Mouse (Mus musculus) MEL (cell line): ENCODE results near the gene Sipa1l3. TPM values are rescaled to one million over a fixed set of nuclear protein-coding genes. Genes with fewer than 3 reads are reported as not detected.

Experiments used
- DNase-seq: peaks from one replicate; pipeline ENCODE4 v3.0.0; 2011; ENCODE audit warnings: low read depth, low spot score
- H3K27ac ChIP-seq: 2 replicates; pipeline ENCODE4 v1.5.1; 2012; ENCODE audit warnings: low read depth, mild to moderate bottlenecking, control low read depth, low read length, moderate library complexity; ENCODE audit not compliant: control insufficient read depth
- H3K27me3 ChIP-seq, 2 experiments: fragments of 150-350 bp in 1 of 2; sonication (generic) in 1 of 2; 2 replicates each; pipeline ENCODE4 v1.6.1; 2012; ENCODE audit warnings: low read length in 2 of 2, mild to moderate bottlenecking in 2 of 2, improper control_type of control experiment in 1 of 2, moderate library complexity in 1 of 2; ENCODE audit not compliant: insufficient read depth in 2 of 2, control insufficient read depth in 1 of 2
- H3K36me3 ChIP-seq, 2 experiments: 2 replicates each; pipeline ENCODE4 v1.6.1; 2012 to 2014; ENCODE audit warnings: low read length in 2 of 2, improper control_type of control experiment in 1 of 2, inconsistent platforms in 1 of 2, mild to moderate bottlenecking in 1 of 2; ENCODE audit not compliant: insufficient read depth in 2 of 2, control insufficient read depth in 1 of 2
- H3K4me1 ChIP-seq, 2 experiments: fragments of 150-350 bp in 1 of 2; sonication (generic) in 1 of 2; 2 replicates each; pipeline ENCODE4 v1.6.1; 2012; ENCODE audit warnings: low read length in 2 of 2, improper control_type of control experiment in 1 of 2, mild to moderate bottlenecking in 1 of 2; ENCODE audit not compliant: insufficient read depth in 2 of 2, control insufficient read depth in 1 of 2
- H3K4me3 ChIP-seq, 2 experiments: fragments of 150-350 bp in 1 of 2; sonication (generic) in 1 of 2; 2 replicates each; pipeline ENCODE4 v1.5.1; 2012; ENCODE audit warnings: low read depth in 2 of 2, low read length in 2 of 2, mild to moderate bottlenecking in 2 of 2, moderate library complexity in 2 of 2, control low read depth in 1 of 2, improper control_type of control experiment in 1 of 2; ENCODE audit not compliant: control insufficient read depth in 1 of 2, insufficient read depth in 1 of 2
- H3K79me2 ChIP-seq: 2 replicates; pipeline ENCODE4 v1.6.1; 2012; ENCODE audit warnings: mild to moderate bottlenecking, low read length, moderate library complexity; ENCODE audit not compliant: control insufficient read depth, poor library complexity, insufficient read depth
- H3K9ac ChIP-seq: 2 replicates; pipeline ENCODE4 v1.6.1; 2012; ENCODE audit warnings: low read depth, mild to moderate bottlenecking, control low read depth, low read length, moderate library complexity; ENCODE audit not compliant: control insufficient read depth, poor library complexity, severe bottlenecking
- H3K9me3 ChIP-seq: fragments of 150-350 bp; sonication (generic); replicated peaks from 2 replicates; pipeline ENCODE4 v1.6.1; 2012; ENCODE audit warnings: mild to moderate bottlenecking, low read length, improper control_type of control experiment, moderate library complexity; ENCODE audit not compliant: insufficient read depth
- ETS1 ChIP-seq: IDR thresholded peaks from 2 replicates; pipeline ENCODE4 v1.6.1; 2012; ENCODE audit warnings: low read depth, mild to moderate bottlenecking, inconsistent platforms, low read length, improper control_type of control experiment, moderate library complexity
- JUND ChIP-seq: IDR thresholded peaks from 2 replicates; pipeline ENCODE4 v1.6.1; 2011; ENCODE audit warnings: low read depth, mild to moderate bottlenecking, improper control_type of control experiment, low read length
- MAFK ChIP-seq: IDR thresholded peaks from 2 replicates; pipeline ENCODE4 v1.6.1; 2011; ENCODE audit warnings: low read depth, mild to moderate bottlenecking, low read length, improper control_type of control experiment, borderline replicate concordance
- MAX ChIP-seq: IDR thresholded peaks from 2 replicates; pipeline ENCODE4 v1.6.1; 2011; ENCODE audit warnings: low read length, improper control_type of control experiment
- MAZ ChIP-seq: IDR thresholded peaks from 2 replicates; pipeline ENCODE4 v1.6.1; 2012; ENCODE audit warnings: low read depth, mild to moderate bottlenecking, inconsistent platforms, low read length, improper control_type of control experiment
- MYC ChIP-seq: IDR thresholded peaks from 2 replicates; pipeline ENCODE4 v1.6.1; 2011; ENCODE audit warnings: low read depth, mild to moderate bottlenecking, low read length, improper control_type of control experiment, moderate library complexity
- NELFE ChIP-seq: IDR thresholded peaks from 2 replicates; pipeline ENCODE4 v1.6.1; 2011; ENCODE audit warnings: low read depth, low read length, improper control_type of control experiment
- NRF1 ChIP-seq: IDR thresholded peaks from 2 replicates; pipeline ENCODE4 v1.6.1; 2014; ENCODE audit warnings: low read depth, mild to moderate bottlenecking, inconsistent platforms, low read length, improper control_type of control experiment, moderate library complexity; ENCODE audit not compliant: poor library complexity, insufficient read depth, severe bottlenecking
- POLR2AphosphoS2 ChIP-seq: IDR thresholded peaks from 2 replicates; pipeline ENCODE4 v1.6.1; 2011; ENCODE audit warnings: low read length, improper control_type of control experiment
- POLR2AphosphoS5 ChIP-seq: IDR thresholded peaks from 2 replicates; pipeline ENCODE4 v1.6.1; 2012; ENCODE audit warnings: low read depth, borderline replicate concordance, mild to moderate bottlenecking, inconsistent platforms, low read length, moderate library complexity, mixed read lengths
- RCOR1 ChIP-seq: IDR thresholded peaks from 2 replicates; pipeline ENCODE4 v1.6.1; 2012; ENCODE audit warnings: low read depth, mild to moderate bottlenecking, inconsistent platforms, low read length, improper control_type of control experiment
- SMC3 ChIP-seq: IDR thresholded peaks from 2 replicates; pipeline ENCODE4 v1.6.1; 2011; ENCODE audit warnings: low read depth, low read length, improper control_type of control experiment
- TBP ChIP-seq: IDR thresholded peaks from 2 replicates; pipeline ENCODE4 v1.8.0; 2011; ENCODE audit warnings: low read depth, low read length, improper control_type of control experiment
- TCF12 ChIP-seq: IDR thresholded peaks from 2 replicates; pipeline ENCODE4 v1.6.1; 2014; ENCODE audit warnings: low read depth, mild to moderate bottlenecking, inconsistent platforms, low read length, improper control_type of control experiment, moderate library complexity
- UBTF ChIP-seq: IDR thresholded peaks from 2 replicates; pipeline ENCODE4 v1.6.1; 2012; ENCODE audit warnings: low read depth, mild to moderate bottlenecking, inconsistent platforms, low read length, improper control_type of control experiment, moderate library complexity, borderline replicate concordance; ENCODE audit not compliant: insufficient read depth
- USF1 ChIP-seq: IDR thresholded peaks from 2 replicates; pipeline ENCODE4 v1.6.1; 2014; ENCODE audit warnings: low read depth, mild to moderate bottlenecking, inconsistent platforms, low read length, improper control_type of control experiment, moderate library complexity
- USF2 ChIP-seq, 2 experiments: IDR thresholded peaks; 2 replicates each; pipeline ENCODE4 v1.6.1; 2011 to 2012; ENCODE audit warnings: improper control_type of control experiment in 2 of 2, low read length in 2 of 2, borderline replicate concordance in 1 of 2, inconsistent platforms in 1 of 2, low read depth in 1 of 2, mild to moderate bottlenecking in 1 of 2; ENCODE audit not compliant: insufficient read depth in 1 of 2
- ZKSCAN1 ChIP-seq: IDR thresholded peaks from 2 replicates; pipeline ENCODE4 v1.6.1; 2012; ENCODE audit warnings: low read depth, mild to moderate bottlenecking, inconsistent platforms, low read length, improper control_type of control experiment, moderate library complexity
- polyA plus RNA-seq, 2 experiments: library from polyadenylated mRNA; stranded (reverse) in 1 of 2; unstranded in 1 of 2; fragments of >175 nt in 1 of 2; fragments of >200 nt in 1 of 2; gene quantifications; 2 replicates each; pipeline versions ENCODE4 v1.2.1 to v1.2.4; 2012; ENCODE audit warnings: low replicate concordance in 2 of 2, low read depth in 1 of 2; ENCODE audit not compliant: insufficient read length in 2 of 2, insufficient read depth in 1 of 2, missing spikeins in 1 of 2
- total RNA-seq: library from RNA; depleted of rRNA; stranded (reverse); fragments of 300-350 nt; gene quantifications from 2 replicates; pipeline ENCODE4 v1.2.3, GENCODE M21; 2012

Sipa1l3 gene
- total and polyA plus RNA-seq, 3 experiments, result 14.9 to 49.4 TPM; not detected in 1

GRCm38 (mm10) chr7:29471309-29471708 lies 47.1 kb downstream of the Sipa1l3 start:
- TF ChIP-seq MAX (no peak), TCF12 (0 out of 2 replicates have a peak, but pooled peaks have one; percentile 27)
- H3K27ac ChIP-seq, result no peak overlapping the region
- no peaks in the 10 kb centered on the region for H3K27me3 ChIP-seq
- H3K9ac ChIP-seq, result no peak overlapping the region
- no peaks in the 10 kb centered on the region for H3K4me1 ChIP-seq
- H3K79me2 ChIP-seq, result no peaks in the 10 kb centered on the region
- no peaks in the 10 kb centered on the region; a peak in 1 of 4 replicates for H3K36me3 ChIP-seq
- no peak for DNase-seq
- H3K4me3 ChIP-seq, result no peak overlapping the region
- no peaks in the 10 kb centered on the region for H3K9me3 ChIP-seq

- Histone ChIP-seq H3K36me3 (no peaks in the 10 kb centered on the region; a peak in 1 of 4 replicates), H3K9ac (no peak overlapping the region), H3K9me3 (no peaks in the 10 kb centered on the region), H3K27ac (no peak overlapping the region), H3K4me1 (no peaks in the 10 kb centered on the region), H3K4me3 (no peak overlapping the region), H3K27me3 (no peaks in the 10 kb centered on the region), H3K79me2 (no peaks in the 10 kb centered on the region)
- peak; percentile 11 for DNase-seq
- TF ChIP-seq USF1, result peak; percentile 60
- TF ChIP-seq NELFE, result no peak
- TF ChIP-seq POLR2AphosphoS2, result no peak
Measured at GRCm38 (mm10) chr7:29469602-29470344, 48.7 kb downstream of the Sipa1l3 start.

GRCm38 (mm10) chr7:29468593-29468992 lies 49.8 kb downstream of the Sipa1l3 start:
- Histone ChIP-seq H3K27ac (no peak overlapping the region), H3K36me3 (no peaks in the 10 kb centered on the region; a peak in 1 of 4 replicates), H3K4me3 (no peak overlapping the region), H3K9me3 (no peaks in the 10 kb centered on the region), H3K9ac (no peak overlapping the region), H3K27me3 (no peaks in the 10 kb centered on the region), H3K79me2 (no peaks in the 10 kb centered on the region), H3K4me1 (no peaks in the 10 kb centered on the region)
- no peak for TF ChIP-seq UBTF
- TF ChIP-seq MYC, result no peak
- TF ChIP-seq JUND, result no peak
- no peak for TF ChIP-seq NELFE
- no peak for TF ChIP-seq SMC3
- TF ChIP-seq POLR2AphosphoS5, result no peak
- TF ChIP-seq NRF1, result no peak
- TF ChIP-seq TBP, result no peak
- no peak for TF ChIP-seq MAFK
- TF ChIP-seq MAZ, result no peak
- no peak for TF ChIP-seq ZKSCAN1
- no peak for TF ChIP-seq ETS1
- no peak for TF ChIP-seq RCOR1
- TF ChIP-seq POLR2AphosphoS2, result no peak
- no peak for TF ChIP-seq USF2 (IDR thresholded peaks at IDR 0.05; ENCODE audit: borderline replicate concordance in 1 of 2, insufficient read depth in 1 of 2, low read depth in 1 of 2, low read length in 2 of 2)
- DNase-seq, result no peak
